Mouse (Mus musculus): ENCODE measurements at regions not wholly inside any gene's neighbourhood (a gene's known extent, or its start where the extent isn't known, plus 50 kb on each side); places are given as distances from the start of the nearest gene placed in this dataset.
A peak's percentile ranks its signal among the peaks of the same experiment; 100 is the strongest.

DNA sequence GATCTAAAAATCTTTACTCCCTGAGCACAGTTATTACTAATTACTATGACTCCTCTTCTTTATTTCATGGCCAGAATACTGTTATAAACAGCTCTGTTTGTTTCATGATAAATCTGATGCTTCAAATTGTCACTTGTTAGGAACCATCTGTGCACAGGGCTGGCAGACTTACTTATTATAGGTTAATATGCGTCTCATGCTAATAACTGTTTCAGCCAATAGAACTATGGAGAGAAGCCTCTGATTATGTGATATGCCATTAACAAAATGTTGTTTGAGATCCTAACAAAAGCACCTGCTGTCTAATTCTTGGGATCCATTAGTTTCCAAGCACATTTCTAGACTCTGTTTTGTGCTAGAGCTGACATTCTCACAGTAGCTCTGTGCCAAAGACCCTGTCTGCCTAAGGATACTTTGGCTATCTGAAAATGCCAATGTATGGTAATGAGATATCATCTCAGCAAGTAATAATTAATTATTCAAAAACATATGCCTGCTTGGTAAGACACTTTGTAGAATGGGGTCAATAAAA, 318.1 kb downstream of the Grb14 start:
- DNase-seq (ENCODE audit: low spot score in 2 of 2) = no peak

- no peak for DNase-seq (ENCODE audit: low spot score in 2 of 2)
Measured at GRCm38 (mm10) chr2:64695974-64696373, 328.8 kb downstream of the Grb14 start.

DNA sequence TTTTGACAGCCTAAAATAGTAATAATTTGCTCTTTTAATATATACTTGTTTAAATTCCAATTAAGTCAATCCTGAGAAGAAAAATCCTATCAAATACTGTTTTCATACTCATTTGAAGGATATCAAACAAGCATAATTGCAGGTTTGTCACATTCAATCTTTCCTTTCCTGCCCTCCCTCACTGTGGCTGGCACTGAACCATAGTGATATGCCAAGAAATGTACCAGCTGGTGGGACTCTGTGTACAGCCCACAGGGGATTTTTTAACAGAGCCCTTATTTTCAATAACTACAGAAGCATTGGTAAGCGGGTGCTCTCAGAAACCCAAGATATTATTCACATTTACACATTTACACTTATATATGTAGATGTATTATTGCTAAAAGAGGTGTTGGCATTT, 333.3 kb downstream of the Grb14 start:
- DNase-seq (ENCODE audit: low spot score in 2 of 2) = no peak

DNA sequence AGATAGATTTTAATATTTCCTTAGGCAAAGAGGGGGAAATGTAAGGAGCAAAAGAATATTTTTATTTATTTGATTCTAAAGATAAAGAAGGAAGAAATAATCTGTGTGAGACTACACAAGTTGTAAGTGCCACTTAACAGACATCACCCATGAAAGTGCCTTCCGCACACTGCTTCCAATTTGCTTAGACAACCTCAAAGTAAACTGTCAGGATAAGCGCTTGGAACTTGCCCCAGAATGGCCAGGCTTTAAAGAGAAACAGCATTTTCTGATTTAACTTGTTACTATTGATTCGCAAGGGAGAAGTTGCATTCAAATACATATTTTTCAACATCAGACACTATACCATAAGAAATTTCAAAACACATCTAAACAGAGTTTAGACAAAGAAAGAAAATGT, 333.8 kb downstream of the Grb14 start:
- no peak for DNase-seq (ENCODE audit: low spot score in 2 of 2)

DNA sequence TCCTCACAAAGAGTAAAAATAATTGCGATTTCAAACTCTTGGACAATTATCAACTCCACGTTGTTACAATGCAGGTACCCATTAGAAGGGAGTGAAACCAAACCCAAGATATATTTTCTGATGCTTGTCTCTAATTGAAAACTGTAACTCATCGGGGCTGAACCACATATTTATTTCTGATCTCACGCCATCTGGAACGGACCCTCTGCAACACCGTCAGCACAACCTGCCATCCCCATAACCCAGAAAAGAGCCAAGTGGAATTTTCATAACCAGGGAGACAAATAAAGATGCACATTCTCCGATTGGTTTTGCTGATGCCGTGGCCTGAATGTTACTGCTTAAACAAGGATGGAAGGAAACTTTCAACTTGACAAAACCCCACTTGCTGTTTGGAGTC, 338.0 kb downstream of the Grb14 start:
- DNase-seq (ENCODE audit: low spot score in 2 of 2) = no peak

DNA sequence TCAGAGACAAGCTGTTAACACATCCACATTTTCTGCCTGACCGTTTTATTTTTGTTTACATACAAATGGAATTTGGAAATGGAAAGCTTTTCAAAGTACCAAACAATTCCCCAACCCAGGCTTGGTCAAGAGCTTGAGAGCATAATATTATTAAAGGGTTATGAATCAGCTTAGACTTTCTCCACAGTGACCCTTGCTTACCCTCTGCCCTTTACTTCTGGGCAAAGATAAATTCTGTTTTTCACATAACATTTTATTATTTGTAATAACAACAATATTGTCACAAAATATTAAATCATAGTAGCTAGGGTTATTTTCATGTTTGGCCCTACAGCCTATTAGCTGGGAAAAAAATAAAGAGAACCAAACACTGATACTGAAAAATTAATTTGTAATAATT, 375.2 kb downstream of the Grb14 start:
- no peak for DNase-seq (ENCODE audit: low spot score in 2 of 2)

GRCm38 (mm10) chr2:64616931-64617330, 407.9 kb downstream of the Grb14 start:
- DNase-seq (ENCODE audit: low spot score in 2 of 2) = no peak

DNA sequence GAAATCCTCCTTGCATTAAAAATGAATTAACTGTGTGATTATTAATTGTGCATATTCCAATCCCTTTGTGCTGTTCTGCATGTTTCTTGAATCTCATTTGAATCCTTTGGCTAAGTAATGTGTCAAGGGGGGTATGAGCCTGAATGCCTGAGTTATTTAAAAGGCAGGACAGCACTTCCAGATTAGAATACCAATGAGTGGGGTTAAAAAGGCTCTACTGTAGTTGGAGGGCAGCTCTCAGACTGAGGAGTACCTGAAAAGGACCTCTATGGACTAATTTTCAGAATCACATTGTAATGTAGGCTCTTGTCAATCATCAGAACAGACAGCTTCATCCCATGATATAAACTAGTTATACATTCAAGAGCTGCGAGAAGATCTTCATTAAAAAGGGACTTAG, 417.9 kb downstream of the Grb14 start:
- no peak for DNase-seq (ENCODE audit: low spot score in 2 of 2)

DNA sequence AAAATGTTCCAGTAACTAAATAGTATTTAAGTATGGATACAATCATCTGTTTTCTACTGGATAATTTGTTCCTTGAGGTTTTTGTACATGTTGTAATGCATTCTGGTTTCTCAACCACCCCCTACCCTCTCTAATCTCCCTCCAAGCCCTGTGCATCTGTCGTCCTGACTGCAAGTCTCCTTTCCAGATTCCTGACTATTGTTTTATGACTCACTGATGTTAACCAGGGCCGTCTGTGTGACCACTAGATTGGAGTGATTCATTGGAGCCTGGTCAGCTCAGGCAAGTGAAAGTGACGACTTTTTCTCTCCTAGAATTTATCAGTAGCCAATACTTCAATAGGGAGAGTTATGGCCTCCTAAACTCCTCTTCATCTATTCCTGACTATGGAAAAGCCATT, 442.5 kb downstream of the Grb14 start:
- no peak for DNase-seq (ENCODE audit: low spot score in 2 of 2)

GRCm38 (mm10) chr2:64536032-64536431, 438.2 kb upstream of the Fign start:
- peak in 1 of 2 experiments; percentile 8 for DNase-seq (ENCODE audit: low spot score in 2 of 2)

DNA sequence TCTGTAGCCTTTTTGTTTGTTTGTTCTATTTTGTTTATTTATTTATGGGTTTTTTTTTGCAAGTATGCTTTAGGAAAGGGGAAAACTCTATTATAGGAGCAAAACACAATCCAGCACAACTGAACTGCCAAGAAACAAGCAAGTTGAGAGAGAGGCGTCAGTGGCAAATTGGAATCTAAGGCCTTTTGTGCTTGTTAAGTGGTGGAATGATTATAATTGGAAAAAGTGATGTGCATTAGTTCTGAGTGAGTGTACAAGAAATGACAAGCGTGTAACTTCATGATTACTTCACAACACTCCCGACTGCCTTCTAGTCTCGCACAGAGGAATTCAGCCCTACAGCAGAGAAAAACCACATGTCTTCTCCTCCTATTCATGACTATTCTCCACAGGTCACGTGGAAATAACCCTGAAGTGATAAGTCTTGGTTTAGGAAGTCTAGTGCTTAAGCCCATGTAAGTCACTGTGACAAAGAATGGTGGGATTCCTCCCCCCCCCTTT, 437.6 kb upstream of the Fign start:
- DNase-seq (ENCODE audit: low spot score in 2 of 2) = no peak

DNA sequence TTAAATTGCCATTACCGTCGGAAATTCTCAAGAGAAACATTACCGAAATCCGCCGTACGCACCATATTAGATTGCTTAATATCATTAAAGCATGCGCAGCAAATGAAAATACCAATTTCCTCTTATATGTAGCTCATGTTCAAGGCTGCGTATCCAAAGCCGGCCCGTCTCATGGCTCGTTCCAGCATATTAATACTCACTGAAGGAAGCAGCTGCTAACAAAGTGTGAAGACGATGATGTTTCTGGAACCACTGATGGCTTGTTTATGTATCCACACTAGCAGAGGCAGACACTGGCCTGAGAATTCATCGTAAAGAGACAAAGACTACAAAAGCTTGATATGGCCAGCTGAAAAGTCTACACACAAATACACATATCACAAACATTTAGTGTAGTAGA, 437.0 kb upstream of the Fign start:
- DNase-seq (ENCODE audit: low spot score in 2 of 2) = no peak

DNA sequence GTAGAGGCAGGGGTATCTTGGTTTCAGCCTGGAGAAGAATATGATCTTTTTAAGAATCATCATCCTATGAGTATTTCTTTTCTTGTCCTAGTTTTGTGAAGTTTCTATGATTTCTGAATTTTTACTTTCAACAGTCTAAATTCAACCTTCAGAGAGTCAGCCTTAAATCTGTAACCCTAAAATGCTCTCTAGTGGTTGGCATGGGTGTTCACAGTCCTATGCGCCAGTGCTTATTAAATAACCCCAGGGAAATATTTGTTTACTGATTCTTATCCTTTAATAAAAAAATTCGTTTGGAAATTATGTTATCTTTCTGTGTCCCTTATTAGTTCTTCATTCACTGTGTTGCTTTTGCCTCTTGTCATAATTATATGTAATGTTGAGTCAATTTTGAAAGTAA, 436.5 kb upstream of the Fign start:
- DNase-seq (ENCODE audit: low spot score in 2 of 2) = no peak

GRCm38 (mm10) chr2:64522722-64523121, 424.9 kb upstream of the Fign start:
- DNase-seq (ENCODE audit: low spot score in 2 of 2) = no peak

GRCm38 (mm10) chr2:64522233-64522632, 424.4 kb upstream of the Fign start:
- DNase-seq (ENCODE audit: low spot score in 2 of 2) = no peak

- no peak for DNase-seq (ENCODE audit: low spot score in 2 of 2)
Measured at GRCm38 (mm10) chr2:64495725-64496124, 397.9 kb upstream of the Fign start.

DNA sequence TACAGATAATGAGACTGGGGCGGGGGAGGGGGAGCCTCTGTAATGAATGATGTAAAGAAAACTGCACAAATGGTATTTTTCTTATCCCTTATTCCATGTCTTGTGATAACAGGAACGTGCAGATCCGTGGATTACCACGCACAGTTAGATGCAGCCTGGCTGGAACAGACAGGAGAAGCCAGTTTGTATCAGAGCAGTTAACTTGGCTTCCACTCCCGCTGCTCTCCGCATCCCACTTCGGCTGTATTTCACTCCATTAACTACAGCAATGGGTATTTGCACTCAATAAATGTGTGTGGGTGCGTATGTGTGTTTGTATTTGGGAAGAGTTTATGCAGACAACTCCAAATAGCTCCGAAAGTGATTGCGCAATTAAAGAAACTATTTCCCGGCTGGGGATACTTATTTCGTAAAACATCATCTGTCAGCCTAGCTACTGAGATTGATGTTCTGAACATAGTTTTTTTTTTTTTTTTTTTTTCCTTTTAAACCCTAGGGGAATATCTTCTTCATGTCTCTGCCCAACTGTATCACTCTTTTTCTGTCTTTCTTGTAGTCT, 368.7 kb upstream of the Fign start:
- DNase-seq (ENCODE audit: low spot score in 2 of 2) = no peak

- DNase-seq (ENCODE audit: low spot score in 2 of 2) = no peak
Measured at GRCm38 (mm10) chr2:64462466-64463114, 364.8 kb upstream of the Fign start.

- DNase-seq (ENCODE audit: low spot score in 2 of 2) = no peak
Measured at GRCm38 (mm10) chr2:64462041-64462440, 364.2 kb upstream of the Fign start.

- DNase-seq (ENCODE audit: low spot score in 2 of 2) = no peak
Measured at GRCm38 (mm10) chr2:64461636-64462035, 363.8 kb upstream of the Fign start.

DNA sequence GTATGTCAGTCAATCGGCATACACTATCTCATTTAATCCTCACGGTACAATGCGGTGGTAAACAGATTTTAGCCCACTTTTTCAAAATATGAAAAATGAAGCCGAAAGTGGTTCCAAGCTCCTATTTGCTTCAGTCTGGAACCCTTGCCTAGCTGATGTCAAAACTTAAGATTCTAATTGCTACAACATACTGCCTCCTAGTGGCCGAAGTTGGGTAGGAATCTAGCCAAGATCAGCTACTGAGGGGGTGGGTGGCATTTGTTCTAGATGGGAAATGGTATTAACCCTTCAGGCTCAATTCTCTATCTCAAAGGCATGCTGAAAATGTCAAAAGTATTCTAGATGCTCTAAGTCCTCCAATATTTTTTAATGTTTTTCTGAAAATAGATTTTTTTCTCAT, 360.3 kb upstream of the Fign start:
- DNase-seq (ENCODE audit: low spot score in 2 of 2) = no peak

GRCm38 (mm10) chr2:64452690-64453089, 354.9 kb upstream of the Fign start:
- DNase-seq (ENCODE audit: low spot score in 2 of 2) = no peak

DNA sequence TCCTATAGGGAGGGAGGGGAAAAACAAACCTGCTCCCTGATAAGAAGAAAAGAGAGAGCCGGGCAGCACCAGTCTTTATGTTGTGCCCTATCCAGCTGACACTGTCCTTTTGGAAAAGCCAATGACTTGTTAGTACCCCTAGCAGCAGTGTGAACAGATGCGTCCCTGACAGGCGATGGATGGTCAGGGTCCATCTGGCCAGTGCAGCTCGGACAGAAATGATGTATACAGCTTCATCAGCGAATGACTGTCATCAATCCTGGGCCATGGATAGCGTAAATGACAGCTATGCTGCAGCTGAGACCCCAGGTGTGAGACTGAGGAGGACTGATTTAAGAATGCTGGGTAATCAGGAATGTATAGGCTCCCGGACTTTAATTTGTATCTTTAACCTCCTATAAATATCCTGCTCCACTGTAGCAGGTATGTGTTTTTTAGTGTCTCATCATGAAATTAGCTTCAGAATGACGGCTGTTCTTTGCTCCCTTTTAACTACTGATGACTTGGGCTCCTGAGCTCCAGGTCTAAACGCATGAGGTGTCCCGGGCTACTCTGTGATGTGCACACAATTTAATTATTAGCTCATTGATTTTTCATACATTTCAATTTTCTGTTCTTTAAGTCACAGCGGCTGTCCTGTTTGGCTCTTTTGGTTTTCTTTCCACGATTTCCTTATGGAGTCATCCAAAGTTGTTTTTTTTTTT, 353.9 kb upstream of the Fign start:
- no peak for DNase-seq (ENCODE audit: low spot score in 2 of 2)

Data from left cerebral cortex, adult 8-10 months (tissue).